Mouse (Mus musculus) neutrophil, adult 59 days (primary cell): Measurements from ENCODE around the gene Actrt3. TPM values are rescaled to one million over a fixed set of nuclear protein-coding genes. Genes with fewer than 3 reads are reported as not detected.

ENCODE experiments used
- total RNA-seq, 2 experiments: library from RNA; stranded (reverse); gene quantifications; 1 replicate in 1 of 2; 2 replicates in 1 of 2; pipeline ENCODE4 v1.2.4; 2023

Actrt3 gene
- total RNA-seq, result not detected

GRCm38 (mm10) chr3:30599711-30600545 is at the start of gene Actrt3:
TSS of gene Actrt3 (minus strand) at chr3:30599939.

GRCm38 (mm10) chr3:30647440-30648090 is 47.8 kb upstream of the Actrt3 start, which contains the start of gene Lrrc34:
TSS of gene Lrrc34 (minus strand) at chr3:30647869.

DNA sequence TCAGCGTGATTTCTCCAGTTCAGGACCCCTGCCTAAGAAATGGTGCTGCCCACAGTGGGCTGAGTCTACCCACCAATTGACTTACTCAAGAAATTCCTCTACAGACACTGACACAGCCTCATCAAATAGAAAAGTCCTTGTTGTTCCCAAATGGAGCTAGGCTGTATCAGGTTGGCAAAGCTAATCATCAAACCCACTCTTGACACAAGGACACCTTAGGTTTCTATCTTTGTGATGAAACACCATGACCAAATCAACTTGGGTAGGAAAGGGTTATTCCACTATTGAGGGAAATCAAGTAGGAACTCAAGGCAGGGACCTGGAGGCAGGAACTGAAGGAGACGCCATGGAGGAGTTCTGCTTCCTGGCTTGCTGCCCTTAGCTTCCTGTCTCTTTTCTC is 44.5 kb upstream of the Actrt3 start, which contains the start of gene Lrriq4:
Gene Lrriq4 (plus strand): TSS at position 301 of the 400 bp plus-strand sequence.

GRCm38 (mm10) chr3:30602065-30602739 is 2.5 kb upstream of the Actrt3 start, which contains the start of gene Mynn:
TSS of gene Mynn (plus strand) at chr3:30602065.

GRCm38 (mm10) chr3:30547908-30548307 is 51.8 kb downstream of the Actrt3 start, which contains the start of gene Mecom:
TSS of gene Mecom (minus strand) at chr3:30548008.

Other genes starting within 250 kb of the Actrt3 start
- gene Mecom, start 51.9 kb downstream of the Actrt3 start, total RNA-seq, result under 1 TPM in 1 of 2 experiments, not detected in 1; 0.16 TPM
- 10 to 100 TPM; 29.0 to 39.3 TPM for gene Mynn, start 2.1 kb upstream of the Actrt3 start, total RNA-seq
- not detected for gene Lrriq4, start 44.6 kb upstream of the Actrt3 start, total RNA-seq
- gene Lrrc34, start 47.9 kb upstream of the Actrt3 start, total RNA-seq, result not detected
- not detected for gene Lrrc31, start 99.9 kb upstream of the Actrt3 start, total RNA-seq
- gene Samd7, start 146.4 kb upstream of the Actrt3 start, total RNA-seq, result not detected
- 10 to 100 TPM; 45.0 to 45.5 TPM for gene Sec62, start 192.9 kb upstream of the Actrt3 start, total RNA-seq